Mouse (Mus musculus) bone marrow macrophage, adult 2 months (primary cell): ENCODE measurements around the gene Cbx2.

Experiments used
- CTCF ChIP-seq: IDR thresholded peaks from 2 replicates; pipeline ENCODE4 v1.5.1; 2012; ENCODE audit warnings: low read depth, mild to moderate bottlenecking, low read length, moderate library complexity
- POLR2A ChIP-seq: IDR thresholded peaks from 2 replicates; pipeline ENCODE4 v1.6.1; 2012; ENCODE audit warnings: mild to moderate bottlenecking, low read depth, low read length, borderline replicate concordance

GRCm38 (mm10) chr11:119077755-119078154 is 55.0 kb downstream of the Cbx2 start:
- TF ChIP-seq CTCF (no peak), POLR2A (no peak)
